Comparison of ENCODE assay signal across 8 mouse cellular contexts in genomic region chr11:88822991-88823390, GRCm38 (mm10). TPM values are rescaled to one million over a fixed set of nuclear protein-coding genes. Genes with fewer than 3 reads are reported as not detected.
DNase-seq lines count a peak whose midpoint lies in the region; ATAC-seq and TF ChIP-seq lines count a peak whose summit lies in the region.

No protein-coding gene starts in this region.

- H3K4me3 ChIP-seq in intestine, embryonic 16.5 days (ENCODE audit: low read length), result no peak overlapping the region; the same call in 1 of the 2 replicates
- peak overlapping the region; percentile 24 for H3K4me3 ChIP-seq in midbrain, embryonic 11.5 days (ENCODE audit: low read depth, low read length)
- H3K4me3 ChIP-seq in stomach, embryonic 14.5 days (ENCODE audit: low read depth, low read length), result peak overlapping the region; percentile 10; the same call in 1 of the 2 replicates

- no peaks in the 10 kb centered on the region for H3K27me3 ChIP-seq in Patski
- H3K27me3 ChIP-seq in intestine, embryonic 16.5 days (replicated peaks; ENCODE audit: control insufficient read depth, insufficient read depth, low read length), result 0 out of 2 replicates have a peak, but pooled peaks cover 6% of the 10 kb centered on the region
- no peaks in the 10 kb centered on the region for H3K27me3 ChIP-seq in midbrain, embryonic 11.5 days (ENCODE audit: control insufficient read depth, insufficient read depth, low read length)
- no peaks in the 10 kb centered on the region for H3K27me3 ChIP-seq in stomach, embryonic 14.5 days (ENCODE audit: control insufficient read depth, insufficient read depth, low read length)

- WGBS in intestine, embryonic 16.5 days, result 2% methylated on average over 7 of the region's 7 CpGs
- 1% methylated on average over 7 of the region's 7 CpGs for WGBS in midbrain, embryonic 11.5 days
- WGBS in stomach, embryonic 14.5 days, result 3% methylated on average over 7 of the region's 7 CpGs

- DNase-seq in 3134 (ENCODE audit: extremely low read depth, insufficient read length, low spot score) (peak; percentile 59), Patski (ENCODE audit: low read depth, low spot score) (peak; percentile 43)
- peak; percentile 53 for DNase-seq in gastrocnemius, postnatal 10 days
- peak; percentile 81 to 87 for DNase-seq in left cerebral cortex, postnatal 14 days (ENCODE audit: low spot score in 2 of 2)
- peak; percentile 97 for DNase-seq in midbrain, embryonic 11.5 days (ENCODE audit: low spot score, missing footprints)

- H3K36me3 ChIP-seq in intestine, embryonic 16.5 days (ENCODE audit: control insufficient read depth, insufficient read depth, low read length), result no peaks in the 10 kb centered on the region
- H3K36me3 ChIP-seq in midbrain, embryonic 11.5 days (ENCODE audit: control insufficient read depth, insufficient read depth, low read length), result no peaks in the 10 kb centered on the region
- H3K36me3 ChIP-seq in stomach, embryonic 14.5 days (ENCODE audit: control insufficient read depth, insufficient read depth, low read length), result no peaks in the 10 kb centered on the region

- peak; percentile 64 for ATAC-seq in Patski
- ATAC-seq in common myeloid progenitor, adult 5-6 weeks (replicated peaks; ENCODE audit: low read depth, poor library complexity, severe bottlenecking), result peak; percentile 72
- ATAC-seq in intestine, embryonic 16.5 days, result peak; percentile 58; the same call in 1 of the 2 replicates
- peak; percentile 56 for ATAC-seq in midbrain, embryonic 11.5 days (ENCODE audit: low FRiP score)
- ATAC-seq in stomach, embryonic 14.5 days (ENCODE audit: insufficient number of reproducible peaks, insufficient read depth, low FRiP score, low read depth), result peak; percentile 46; the same call in 1 of the 2 replicates

- CTCF ChIA-PET in Patski (lab: Charles Lee), result interaction anchor here (0.7 to 3.5 kb wide), 16 partner anchors 9 to 625 kb away, joined by 3 to 34 read pairs (median 4); no protein-coding TSS in a partner anchor

- intact Hi-C loops in left cerebral cortex, postnatal 14 days (cut with DNase I), result loop anchor here (2.0 to 10.0 kb wide), 6 partner anchors 271 to 851 kb away; partner anchors contain the start of gene Vezf1

- no peaks in the 10 kb centered on the region for H3K9me3 ChIP-seq in intestine, embryonic 16.5 days (ENCODE audit: control insufficient read depth, low read length)
- H3K9me3 ChIP-seq in midbrain, embryonic 11.5 days (ENCODE audit: control insufficient read depth, low read length), result no peaks in the 10 kb centered on the region
- H3K9me3 ChIP-seq in stomach, embryonic 14.5 days (ENCODE audit: control insufficient read depth, low read depth, low read length), result no peaks in the 10 kb centered on the region

- peak overlapping the region; percentile 28; the same call in 1 of the 2 replicates for H3K4me2 ChIP-seq in intestine, embryonic 16.5 days (ENCODE audit: low read depth, low read length)
- peak overlapping the region; percentile 49 for H3K4me2 ChIP-seq in midbrain, embryonic 11.5 days
- peak overlapping the region; percentile 35 for H3K4me2 ChIP-seq in stomach, embryonic 14.5 days (replicated peaks; ENCODE audit: low read depth, low read length)

- peak; percentile 92 for TF ChIP-seq CTCF in Patski (IDR thresholded peaks at IDR 0.05)

- POLR2A ChIA-PET in Patski (lab: Charles Lee), result interaction anchor here (0.9 to 1.7 kb wide), 2 partner anchors 572 to 609 kb away, joined by 3 to 5 read pairs; no protein-coding TSS in a partner anchor

- in situ Hi-C loops in Patski (cut with MboI; ENCODE audit: low pct_unique_long_range_greater_than_20kb), result loop anchor here (5.0 to 10.0 kb wide), 6 partner anchors 101 to 856 kb away; no protein-coding TSS in a partner anchor

- H3K9ac ChIP-seq in intestine, embryonic 16.5 days (ENCODE audit: low read depth, low read length), result no peak overlapping the region
- H3K9ac ChIP-seq in midbrain, embryonic 11.5 days (ENCODE audit: low read length), result peak overlapping the region; percentile 21
- no peak overlapping the region for H3K9ac ChIP-seq in stomach, embryonic 14.5 days (replicated peaks; ENCODE audit: low read depth, low read length)

- peaks cover 4% of the 10 kb centered on the region; the same call in 1 of the 2 replicates for H3K4me1 ChIP-seq in intestine, embryonic 16.5 days (ENCODE audit: control insufficient read depth, insufficient read depth, low read length)
- H3K4me1 ChIP-seq in midbrain, embryonic 11.5 days (ENCODE audit: control insufficient read depth, insufficient read depth, low read length), result peaks cover 27% of the 10 kb centered on the region
- H3K4me1 ChIP-seq in stomach, embryonic 14.5 days (ENCODE audit: control insufficient read depth, insufficient read depth, low read length), result peaks cover 8% of the 10 kb centered on the region

- no peak overlapping the region for H3K27ac ChIP-seq in intestine, embryonic 16.5 days (ENCODE audit: low read length)
- no peak overlapping the region for H3K27ac ChIP-seq in midbrain, embryonic 11.5 days (ENCODE audit: low read depth, low read length)
- no peak overlapping the region for H3K27ac ChIP-seq in stomach, embryonic 14.5 days (ENCODE audit: low read length)

RNA-seq across cellular contexts. Expression of gene Akap1, which starts 41.4 kb away (rescaled TPM):
- polyA plus RNA-seq in Patski (2021), result 43.3 TPM
- total RNA-seq in common myeloid progenitor, adult 5-6 weeks (2017), result 24.5 and 26.5 TPM in 2 replicates
- 10 to 100 TPM; 66.9 to 77.5 TPM for total RNA-seq in gastrocnemius, postnatal 10 days (2021)
- 27.5 and 28.7 TPM in 2 replicates for polyA plus RNA-seq in intestine, embryonic 16.5 days (2015; fragmentation: Nextera tagmentation; extraction: Ambion mirVana)
- 10 to 100 TPM; 38.4 to 40.3 TPM for total RNA-seq in left cerebral cortex, postnatal 14 days (2021)
- polyA plus RNA-seq in midbrain, embryonic 11.5 days (2014; fragmentation: Nextera tagmentation; extraction: Ambion mirVana), result 13.0 and 13.6 TPM in 2 replicates
- 20.6 and 23.9 TPM in 2 replicates for polyA plus RNA-seq in stomach, embryonic 14.5 days (2014; fragmentation: Nextera tagmentation; extraction: Ambion mirVana)

Comparison
In these comparisons a context has a peak if more than half of its experiments do, and no peak if none do; other contexts are left out.
1. DNase-seq: peak in every context shown above with its lines; median percentile 97 in midbrain, embryonic 11.5 days; 84 in left cerebral cortex, postnatal 14 days; 59 in 3134; 53 in gastrocnemius, postnatal 10 days; 43 in Patski.